Mouse (Mus musculus) ES-Bruce4 (cell line): ENCODE measurements around the gene Palb2.

ENCODE experiments used
- CTCF ChIP-seq: IDR thresholded peaks from one replicate; pipeline ENCODE4 v1.8.1; 2011; ENCODE audit warnings: low read depth, low read length
- EP300 ChIP-seq: IDR thresholded peaks from 2 replicates; pipeline ENCODE4 v1.6.1; 2011; ENCODE audit warnings: low read depth, low read length; ENCODE audit not compliant: insufficient read depth

DNA sequence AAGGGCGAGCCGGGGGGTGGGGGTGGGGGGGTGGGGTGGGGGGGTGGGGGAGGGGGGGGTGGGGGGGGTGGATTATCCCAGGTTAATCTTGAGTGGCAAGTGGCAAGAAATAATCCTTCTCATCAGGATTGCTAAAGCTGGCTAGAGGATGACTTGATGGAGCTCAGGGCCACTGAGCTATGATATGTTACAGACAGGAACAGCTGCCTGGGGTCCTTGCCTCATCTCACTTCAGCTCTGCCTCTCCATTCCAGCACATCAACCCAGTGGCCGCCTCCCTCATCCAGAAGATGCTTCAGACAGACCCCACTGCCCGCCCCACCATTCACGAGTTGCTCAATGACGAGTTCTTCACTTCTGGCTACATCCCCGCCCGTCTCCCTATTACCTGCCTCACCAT, 31.0 kb upstream of the Palb2 start:
- TF ChIP-seq EP300 (no peak), CTCF (no peak)
